Mouse (Mus musculus): ENCODE results near the gene Csf2rb.
"Not testable (repeated sequence)": the region's sequence is repeated elsewhere in the genome, so short reads cannot be mapped to it uniquely, and the experiment has no call there.

The Csf2rb gene

DNA sequence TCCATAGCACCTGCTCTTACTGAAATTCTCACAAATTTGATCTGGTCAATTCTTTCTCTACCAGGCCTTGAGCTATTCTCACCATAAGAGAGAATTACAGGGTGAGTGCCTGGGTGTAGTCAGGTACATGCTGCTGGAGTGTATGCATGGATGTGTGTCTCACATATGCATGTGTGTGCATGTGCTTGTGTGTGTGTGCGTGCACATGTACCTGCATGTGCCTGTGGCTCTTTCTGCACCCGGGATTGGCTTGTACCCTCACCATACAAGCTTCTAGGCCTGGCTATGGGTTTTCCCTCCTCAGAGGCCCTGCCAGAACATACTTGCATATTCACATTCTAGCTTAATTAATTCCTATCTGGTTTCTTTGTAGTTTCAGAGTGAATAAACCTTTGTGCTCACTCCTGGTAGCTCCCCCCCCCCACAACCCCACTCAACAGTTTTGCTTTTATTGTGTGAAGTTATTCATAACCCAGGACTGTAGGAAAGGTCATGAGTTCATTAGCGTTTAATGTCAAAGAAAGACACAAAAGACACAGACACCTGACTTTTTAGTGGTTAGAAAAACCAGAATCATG is 3.1 kb downstream of the Csf2rb start:
- DNase-seq: no peak

- not testable (repeated sequence) for DNase-seq
Measured at GRCm38 (mm10) chr15:78329972-78330371, 4.4 kb downstream of the Csf2rb start.

GRCm38 (mm10) chr15:78330706-78331105 is 5.2 kb downstream of the Csf2rb start:
- DNase-seq: no peak

DNA sequence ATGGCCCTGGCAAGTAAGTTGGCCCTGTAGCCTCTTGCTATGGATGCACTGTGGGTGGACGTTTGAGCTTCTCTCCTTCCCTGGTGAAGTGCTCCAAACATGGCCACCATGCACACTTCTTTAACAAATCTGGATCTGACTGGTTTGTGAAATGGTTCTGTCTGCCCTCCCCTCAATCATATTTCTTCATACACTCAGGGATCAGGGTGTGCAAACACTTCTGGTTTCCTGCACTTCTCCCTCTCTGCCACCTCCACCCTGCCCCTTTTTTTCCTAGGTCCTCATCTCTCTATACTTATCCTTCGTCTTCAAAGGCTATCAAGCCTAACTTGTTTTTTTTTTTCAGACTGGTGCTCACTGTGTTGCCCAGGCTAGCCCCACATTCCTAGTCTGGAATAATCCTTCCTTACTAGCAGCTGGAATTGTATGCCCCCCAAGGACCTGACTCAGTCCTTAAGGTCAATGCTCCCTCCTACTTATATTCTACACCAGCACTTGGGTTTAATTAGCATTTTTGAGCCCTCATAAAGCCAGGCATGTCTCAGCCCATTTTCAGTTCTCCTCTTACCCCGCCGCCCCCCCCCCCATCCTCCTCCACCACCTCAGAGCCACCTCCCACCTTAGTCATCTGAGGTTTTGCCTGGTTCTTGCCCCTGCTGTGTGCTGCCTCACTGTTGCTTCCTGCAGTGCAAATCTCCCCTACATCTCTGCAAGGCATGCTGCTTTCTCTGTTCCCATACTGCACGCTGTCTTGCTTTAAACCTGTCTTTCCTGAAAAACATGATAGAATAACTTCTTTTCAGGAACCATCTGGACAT is 6.2 kb downstream of the Csf2rb start:
- no peak for DNase-seq

GRCm38 (mm10) chr15:78332981-78333380 is 7.4 kb downstream of the Csf2rb start:
- no peak for DNase-seq

- no peak for DNase-seq
Measured at GRCm38 (mm10) chr15:78334380-78334779, 8.8 kb downstream of the Csf2rb start.

DNA sequence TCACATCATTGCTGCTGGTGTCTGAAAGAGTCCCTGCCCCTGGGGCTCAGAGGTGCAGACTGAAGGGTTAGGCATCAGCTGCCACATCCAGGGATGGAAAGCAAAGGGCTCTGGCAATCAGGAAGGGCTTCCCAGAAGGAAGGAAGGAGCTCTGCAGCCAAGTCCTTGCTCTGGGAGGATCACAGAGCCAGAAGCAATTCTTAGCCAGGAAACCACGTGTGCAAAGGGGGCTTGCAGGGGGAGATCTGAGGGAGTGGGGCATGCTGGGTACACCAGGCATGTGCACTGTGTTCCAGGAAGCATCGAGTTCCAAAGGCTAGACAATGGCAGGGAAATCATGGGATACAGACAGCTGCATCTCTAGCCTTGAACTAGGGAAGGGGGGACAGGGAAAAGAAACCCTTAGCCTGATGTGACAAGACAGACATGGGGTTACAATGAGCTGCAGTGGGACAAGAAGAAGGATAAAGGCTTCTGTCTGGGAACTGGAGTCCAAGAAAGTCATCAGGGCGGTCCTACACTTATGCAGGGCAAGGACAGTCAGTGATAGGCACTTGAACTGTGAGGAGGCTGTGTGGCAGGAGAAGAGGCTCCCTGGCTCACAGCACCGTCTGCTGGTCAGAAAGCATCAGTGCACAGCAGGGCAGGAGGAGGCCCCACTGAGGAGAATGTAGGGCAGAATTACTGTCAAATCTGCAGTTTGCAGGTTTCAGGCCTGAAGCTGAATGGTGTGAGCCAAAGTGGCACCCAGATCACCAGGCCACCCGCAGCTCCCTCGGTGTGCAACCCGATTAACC is 14.3 kb downstream of the Csf2rb start:
- DNase-seq: peak; percentile 17 to 37

- not testable (repeated sequence) for DNase-seq
Measured at GRCm38 (mm10) chr15:78340919-78341318, 15.4 kb downstream of the Csf2rb start.

GRCm38 (mm10) chr15:78343683-78344082 is 18.1 kb downstream of the Csf2rb start:
- no peak for DNase-seq

- peak; percentile 63 to 66 for DNase-seq
Measured at GRCm38 (mm10) chr15:78344567-78344966, 19.0 kb downstream of the Csf2rb start.

GRCm38 (mm10) chr15:78351586-78352165 is 26.1 kb downstream of the Csf2rb start:
- no peak for DNase-seq

DNA sequence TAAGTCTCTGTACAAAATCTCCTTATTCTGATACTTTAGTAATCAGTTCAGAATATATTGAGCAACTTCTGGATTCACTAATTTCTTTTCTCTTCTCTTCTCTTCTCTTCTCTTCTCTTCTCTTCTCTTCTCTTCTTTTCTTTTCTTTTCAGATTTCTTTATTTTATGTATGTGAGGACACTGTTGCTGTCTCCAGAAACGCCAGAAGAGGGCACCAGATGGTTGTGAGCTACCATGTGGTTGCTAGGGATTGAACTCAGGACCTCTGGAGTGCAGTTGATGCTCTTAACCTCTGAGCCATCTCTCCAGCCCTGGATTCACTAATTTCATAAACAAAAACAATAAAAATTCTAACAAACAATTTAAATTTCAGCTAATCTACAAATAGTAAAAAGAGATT is 29.4 kb downstream of the Csf2rb start:
- DNase-seq: peak; percentile 37 to 65

- no peak for DNase-seq
Measured at GRCm38 (mm10) chr15:78355548-78355947, 30.0 kb downstream of the Csf2rb start.

DNA sequence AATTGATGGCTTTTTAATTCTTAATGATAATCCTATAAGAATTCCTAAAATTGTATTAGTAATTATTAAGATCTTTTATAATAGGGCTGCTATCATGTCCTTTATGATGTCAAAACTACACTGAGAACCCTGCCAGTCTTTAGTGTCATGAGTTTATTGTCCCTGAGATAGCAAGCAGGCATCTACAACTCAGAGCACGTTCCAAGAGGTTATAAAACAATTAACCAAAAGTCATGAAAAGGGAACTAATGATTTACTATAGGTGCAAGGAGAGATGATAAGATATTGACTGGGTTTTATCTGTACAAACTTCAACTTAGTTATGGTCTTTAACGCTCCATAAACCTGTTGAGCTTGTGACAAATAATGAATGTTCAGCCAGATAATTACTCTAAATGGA is 40.4 kb downstream of the Csf2rb start:
- no peak for DNase-seq

- no peak for DNase-seq
Measured at GRCm38 (mm10) chr15:78366875-78367274, 41.3 kb downstream of the Csf2rb start.

GRCm38 (mm10) chr15:78367811-78368210 is 42.3 kb downstream of the Csf2rb start:
- no peak for DNase-seq

GRCm38 (mm10) chr15:78368926-78369346 is 43.4 kb downstream of the Csf2rb start:
- peak in 1 of 2 experiments; percentile 25 for DNase-seq

DNA sequence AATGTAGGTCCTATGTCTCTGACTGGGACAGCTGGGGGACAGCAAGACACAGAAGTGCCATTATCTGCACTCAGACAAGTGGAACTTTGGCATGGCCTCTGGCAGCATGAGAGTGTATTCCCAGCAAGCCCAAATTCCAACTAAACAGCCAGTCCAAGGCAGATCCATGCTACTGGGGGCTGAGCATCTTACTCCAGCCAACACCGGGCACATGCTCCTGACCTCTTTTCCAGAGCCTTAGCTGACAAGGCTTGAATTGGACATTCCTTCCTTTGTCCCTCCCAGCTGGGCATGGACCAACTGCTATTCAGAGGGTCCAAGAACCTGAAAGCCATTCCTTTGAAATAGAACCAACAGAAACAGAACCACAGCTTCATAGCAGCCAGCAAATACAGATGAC is 44.1 kb downstream of the Csf2rb start:
- DNase-seq: no peak

DNA sequence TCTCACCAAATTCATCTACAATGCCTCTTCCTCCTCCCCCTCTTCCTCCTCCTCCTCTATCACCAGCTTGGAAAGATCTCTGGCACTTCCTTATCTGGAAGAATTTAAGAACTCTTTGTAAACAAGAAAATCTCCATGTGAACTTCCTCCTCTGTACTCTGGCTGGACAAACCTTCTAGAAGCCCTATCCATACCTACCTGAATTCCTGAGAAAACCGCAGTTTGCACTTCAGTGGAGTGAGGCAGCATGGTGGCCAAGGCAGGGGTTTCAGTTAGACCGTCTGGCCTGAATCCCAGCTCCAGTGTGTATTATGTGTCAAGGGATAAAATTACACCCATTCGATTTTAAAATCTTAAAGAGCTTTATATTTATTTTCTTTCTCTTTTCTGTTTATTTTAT is 47.2 kb downstream of the Csf2rb start:
- DNase-seq: no peak

- no peak for DNase-seq
Measured at GRCm38 (mm10) chr15:78374204-78374603, 48.7 kb downstream of the Csf2rb start.

DNA sequence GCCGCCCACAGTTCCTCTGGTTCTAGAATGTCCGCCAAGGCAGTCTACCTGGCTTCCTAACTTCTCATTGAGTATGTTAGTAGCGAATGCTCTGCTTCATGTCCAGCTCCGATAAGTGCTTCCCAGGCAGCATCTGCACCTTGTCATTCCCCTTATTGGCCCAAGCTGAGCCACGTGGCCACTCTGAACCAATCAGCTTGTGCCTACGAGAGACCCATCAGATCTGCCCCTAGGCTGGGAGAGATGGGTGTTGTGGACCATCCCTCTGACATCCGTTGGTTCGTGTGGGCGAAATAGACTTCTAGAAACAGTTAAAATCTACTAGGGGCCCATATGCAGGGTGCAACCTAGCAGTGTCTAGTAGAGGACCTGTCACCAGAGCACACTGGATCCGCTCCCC is 52.3 kb downstream of the Csf2rb start:
- no peak for DNase-seq

GRCm38 (mm10) chr15:78378556-78378955 is 53.0 kb downstream of the Csf2rb start:
- no peak for DNase-seq

GRCm38 (mm10) chr15:78380208-78380607 is 54.7 kb downstream of the Csf2rb start:
- DNase-seq: no peak

Measured in kidney, adult 8-10 months (tissue).